Mouse (Mus musculus) embryonic facial prominence, embryonic 14.5 days (tissue): ENCODE measurements around the gene Fbxl2. TPM values are rescaled to one million over a fixed set of nuclear protein-coding genes. Genes with fewer than 3 reads are reported as not detected.

ENCODE experiments used
- ATAC-seq: fragments of 200-750 bp; cut with Nextera tagmentation; 2 replicates; pipeline ENCODE4 v1.8.0; 2017; ENCODE audit warnings: low read depth, moderate number of reproducible peaks, moderate TSS enrichment
- DNase-seq: peaks from one replicate; pipeline ENCODE4 v3.0.0-alpha.2; 2015; ENCODE audit warnings: low spot score
- H3K27ac ChIP-seq: fragments of 300-500 bp; sonication (generic); replicated peaks from 2 replicates; pipeline ENCODE4 v1.5.1; 2014; ENCODE audit warnings: low read depth, mild to moderate bottlenecking, low read length, moderate library complexity
- H3K27me3 ChIP-seq: fragments of 300-500 bp; sonication (generic); replicated peaks from 2 replicates; pipeline ENCODE4 v1.6.1; 2014; ENCODE audit warnings: low read length; ENCODE audit not compliant: control insufficient read depth, insufficient read depth
- H3K36me3 ChIP-seq: fragments of 300-500 bp; sonication (generic); 2 replicates; pipeline ENCODE4 v1.6.1; 2014; ENCODE audit warnings: low read length, mixed read lengths; ENCODE audit not compliant: control insufficient read depth, insufficient read depth
- H3K4me1 ChIP-seq: fragments of 300-500 bp; sonication (generic); 2 replicates; pipeline ENCODE4 v1.6.1; 2014; ENCODE audit warnings: antibody characterized with exemption, low read length; ENCODE audit not compliant: control insufficient read depth, insufficient read depth
- H3K4me2 ChIP-seq: fragments of 300-500 bp; sonication (generic); 2 replicates; pipeline ENCODE4 v1.6.1; 2014; ENCODE audit warnings: low read depth, mild to moderate bottlenecking, low read length, moderate library complexity, mixed read lengths
- H3K4me3 ChIP-seq: fragments of 300-500 bp; sonication (generic); 2 replicates; pipeline ENCODE4 v1.5.1; 2014; ENCODE audit warnings: low read depth, mild to moderate bottlenecking, low read length
- H3K9ac ChIP-seq: fragments of 300-500 bp; sonication (generic); 2 replicates; pipeline ENCODE4 v1.6.1; 2014; ENCODE audit warnings: low read depth, mild to moderate bottlenecking, low read length, moderate library complexity, mixed read lengths
- H3K9me3 ChIP-seq: fragments of 300-500 bp; sonication (generic); 2 replicates; pipeline ENCODE4 v1.6.1; 2016; ENCODE audit warnings: low read length; ENCODE audit not compliant: control insufficient read depth
- whole genome bisulfite sequencing: fragments of 180-500 bp; shearing (Covaris S2); extraction: QIAGEN DNeasy Blood & Tissue Kit; methylation state at CpG from one replicate; pipeline ENCODE4 v1.1.7; 2014; 5-methylcytosine and 5-hydroxymethylcytosine counted together
- polyA plus RNA-seq: library from polyadenylated mRNA; unstranded; fragments of >200 nt; fragmentation: Nextera tagmentation; extraction: Ambion mirVana; gene quantifications from 2 replicates; pipeline ENCODE4 v1.2.1, GENCODE M21; 2014

Fbxl2 gene
- polyA plus RNA-seq, 1 experiment from 2014 or later: 8.4 TPM

- no peaks in the 10 kb centered on the region for H3K27me3 ChIP-seq
- H3K36me3 ChIP-seq: peaks cover 80% of the 10 kb centered on the region
- no peak overlapping the region for H3K27ac ChIP-seq
- DNase-seq: no peak
- no peaks in the 10 kb centered on the region for H3K9me3 ChIP-seq
- no peak overlapping the region for H3K4me3 ChIP-seq
- ATAC-seq: no peak
- WGBS: 97% methylated on average over 4 of the region's 4 CpGs
- no peak overlapping the region for H3K9ac ChIP-seq
- no peak overlapping the region for H3K4me2 ChIP-seq
- no peaks in the 10 kb centered on the region for H3K4me1 ChIP-seq
Observed at GRCm38 (mm10) chr9:113957777-113958176, 88.2 kb downstream of the Fbxl2 start.

DNA sequence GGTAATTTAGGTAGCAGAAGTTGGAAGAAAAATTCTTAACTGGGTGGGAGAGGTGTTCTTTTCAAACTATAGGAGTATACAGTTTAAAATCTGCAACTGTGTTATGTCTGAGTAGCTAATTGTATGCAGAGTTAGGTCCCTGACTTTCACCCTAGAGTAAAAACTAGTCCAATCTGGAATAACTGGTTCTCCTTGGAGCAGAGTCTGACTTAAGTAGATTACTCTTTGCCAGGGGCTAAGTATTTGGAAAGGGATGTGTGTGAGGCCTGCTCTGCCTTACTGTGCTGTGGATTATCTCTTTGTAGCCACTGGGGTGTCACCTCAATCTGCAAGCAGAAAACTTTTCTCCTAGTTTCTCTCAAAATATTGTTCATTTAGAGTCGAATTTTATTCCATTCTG lies 98.8 kb downstream of the Fbxl2 start:
- ATAC-seq: no peak
- Histone ChIP-seq H3K27me3 (no peaks in the 10 kb centered on the region), H3K9me3 (no peaks in the 10 kb centered on the region), H3K36me3 (peaks cover 53% of the 10 kb centered on the region), H3K27ac (no peak overlapping the region), H3K4me1 (no peaks in the 10 kb centered on the region), H3K4me3 (no peak overlapping the region), H3K4me2 (no peak overlapping the region), H3K9ac (no peak overlapping the region)
- peak; percentile 39 for DNase-seq
- WGBS: 79% methylated on average over 1 of the region's 1 CpGs

- no peak overlapping the region for H3K4me3 ChIP-seq
Observed at GRCm38 (mm10) chr9:113943372-113943771, 102.6 kb downstream of the Fbxl2 start.

GRCm38 (mm10) chr9:113941103-113941805 lies 104.7 kb downstream of the Fbxl2 start:
- H3K9ac ChIP-seq: no peak overlapping the region
- no peak overlapping the region for H3K4me3 ChIP-seq
- no peak overlapping the region for H3K4me2 ChIP-seq
- DNase-seq: no peak
- WGBS: 85% methylated on average over 3 of the region's 3 CpGs
- no peak overlapping the region for H3K27ac ChIP-seq
- no peaks in the 10 kb centered on the region for H3K4me1 ChIP-seq
- no peaks in the 10 kb centered on the region for H3K9me3 ChIP-seq
- ATAC-seq: no peak
- peaks cover 16% of the 10 kb centered on the region for H3K36me3 ChIP-seq
- H3K27me3 ChIP-seq: no peaks in the 10 kb centered on the region

More at GRCm38 (mm10) chr9:113943372-113943771, 102.6 kb downstream of the Fbxl2 start:
- WGBS: 94% methylated on average over 1 of the region's 1 CpGs
- Histone ChIP-seq H3K9ac (no peak overlapping the region), H3K27ac (no peak overlapping the region), H3K4me1 (no peaks in the 10 kb centered on the region), H3K36me3 (peaks cover 31% of the 10 kb centered on the region), H3K27me3 (no peaks in the 10 kb centered on the region), H3K4me2 (no peak overlapping the region), H3K9me3 (no peaks in the 10 kb centered on the region)
- DNase-seq (no peak), ATAC-seq (no peak)

- no peaks in the 10 kb centered on the region for H3K27me3 ChIP-seq
Observed at GRCm38 (mm10) chr9:113939063-113939850, 106.7 kb downstream of the Fbxl2 start.

GRCm38 (mm10) chr9:113935638-113936037 lies 110.4 kb downstream of the Fbxl2 start:
- no peaks in the 10 kb centered on the region for H3K36me3 ChIP-seq
- ATAC-seq (no peak), DNase-seq (no peak)
- peaks cover 17% of the 10 kb centered on the region for H3K4me1 ChIP-seq
- H3K27me3 ChIP-seq: no peaks in the 10 kb centered on the region
- 72% methylated on average over 5 of the region's 5 CpGs for WGBS
- no peak overlapping the region for H3K4me3 ChIP-seq
- H3K9ac ChIP-seq: no peak overlapping the region
- H3K27ac ChIP-seq: no peak overlapping the region
- no peaks in the 10 kb centered on the region for H3K9me3 ChIP-seq
- no peak overlapping the region for H3K4me2 ChIP-seq

More at GRCm38 (mm10) chr9:113939063-113939850, 106.7 kb downstream of the Fbxl2 start:
- Histone ChIP-seq H3K27ac (no peak overlapping the region), H3K4me3 (no peak overlapping the region), H3K9me3 (no peaks in the 10 kb centered on the region), H3K4me1 (no peaks in the 10 kb centered on the region), H3K36me3 (no peaks in the 10 kb centered on the region), H3K9ac (no peak overlapping the region), H3K4me2 (no peak overlapping the region)
- DNase-seq (no peak), ATAC-seq (no peak)
- WGBS: 85% methylated on average over 9 of the region's 9 CpGs

DNA sequence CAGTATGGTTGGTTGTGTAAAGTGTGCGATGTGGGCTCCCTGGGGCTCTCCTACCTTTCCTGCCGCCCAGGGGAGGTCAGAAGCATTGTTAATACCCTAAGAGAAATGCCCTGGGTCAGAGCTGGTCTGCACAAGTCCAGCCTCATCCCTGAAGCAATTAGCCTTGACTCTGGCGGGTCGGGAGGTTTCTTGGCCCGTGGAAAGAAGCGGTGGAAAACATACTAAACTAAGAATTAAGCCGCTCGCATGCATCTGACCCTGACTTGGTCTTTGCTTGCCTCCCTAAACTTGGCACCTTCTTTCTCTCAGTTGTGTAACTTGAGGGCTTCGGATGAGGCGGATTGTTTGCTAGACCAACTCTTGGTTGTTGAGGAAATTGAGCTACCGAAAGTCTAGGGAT lies 113.5 kb downstream of the Fbxl2 start:
- H3K4me1 ChIP-seq: peaks cover 17% of the 10 kb centered on the region
- H3K4me3 ChIP-seq: peak overlapping the region; percentile 96
- ATAC-seq (no peak), DNase-seq (no peak)
- peak overlapping the region; percentile 80 for H3K4me2 ChIP-seq
- H3K27ac ChIP-seq: no peak overlapping the region
- H3K27me3 ChIP-seq: no peaks in the 10 kb centered on the region
- H3K9me3 ChIP-seq: no peaks in the 10 kb centered on the region
- no peaks in the 10 kb centered on the region for H3K36me3 ChIP-seq
- 20% methylated on average over 11 of the region's 11 CpGs for WGBS
- H3K9ac ChIP-seq: peak overlapping the region; percentile 95

GRCm38 (mm10) chr9:113932100-113932470 lies 113.9 kb downstream of the Fbxl2 start:
- Histone ChIP-seq H3K9me3 (no peaks in the 10 kb centered on the region), H3K9ac (peak overlapping the region; percentile 95), H3K4me2 (peak overlapping the region; percentile 80), H3K27me3 (no peaks in the 10 kb centered on the region), H3K4me1 (peaks cover 17% of the 10 kb centered on the region), H3K4me3 (peak overlapping the region; percentile 96), H3K36me3 (no peaks in the 10 kb centered on the region), H3K27ac (peak overlapping the region; percentile 82)
- ATAC-seq: no peak
- peak; percentile 40 for DNase-seq
- WGBS: 0% methylated on average over 8 of the region's 8 CpGs
